Mouse (Mus musculus) small intestine, adult 2 months (tissue): ENCODE measurements around the gene Lrch1.

Source experiments
- CTCF ChIP-seq: fragments of 200-500 bp; IDR thresholded peaks from 2 replicates; pipeline ENCODE4 v1.5.1; 2012; ENCODE audit warnings: low read depth, mild to moderate bottlenecking, control low read depth, inconsistent platforms, low read length, moderate library complexity, mixed read lengths; ENCODE audit not compliant: insufficient replicate concordance, insufficient read length; ENCODE audit errors: extremely low read depth
- POLR2A ChIP-seq: fragments of 200-500 bp; IDR thresholded peaks from 2 replicates; pipeline ENCODE4 v1.6.1; 2012; ENCODE audit warnings: low read depth, mild to moderate bottlenecking, control low read depth, inconsistent platforms, low read length, moderate library complexity

DNA sequence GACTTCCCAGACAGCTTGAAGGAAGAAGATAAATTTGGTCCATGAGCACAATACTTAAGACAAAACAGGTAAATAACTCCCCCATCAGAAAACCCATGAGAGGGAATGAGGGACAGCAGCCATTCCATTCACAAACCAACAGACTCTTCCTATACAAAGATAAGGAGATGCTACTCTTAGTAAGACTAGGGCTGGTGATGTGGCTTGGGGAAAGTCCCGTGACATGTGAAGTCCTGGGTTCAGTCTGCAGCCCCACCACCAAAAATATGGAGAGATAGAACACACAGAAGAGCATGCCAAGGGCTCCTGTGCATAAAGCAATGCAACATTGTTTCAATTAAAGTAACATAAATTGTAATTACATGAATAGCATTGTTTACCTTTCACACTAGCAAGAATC is 88.5 kb downstream of the Lrch1 start:
- TF ChIP-seq CTCF (no peak), POLR2A (no peak)
